In genomic region chr8:126744747-126745382, GRCm38 (mm10) we compare ENCODE assay signal across 12 mouse cellular contexts.
A peak's percentile ranks its signal among the peaks of the same experiment; 100 is the strongest.
DNase-seq lines count a peak whose midpoint lies in the region; ATAC-seq lines count a peak whose summit lies in the region.
"Had no signal": no experiment of that assay in that cellular context is flagged by ENCODE, and none has a peak within 500 bp of the region (broad histone marks: within the 10 kb centered on the region; RNA-seq: fewer than 3 reads in every experiment).

No protein-coding gene starts in this region.

- WGBS in hindbrain, embryonic 12.5 days = 69% methylated on average over 10 of the region's 10 CpGs
- 67% methylated on average over 10 of the region's 10 CpGs for WGBS in hindbrain, embryonic 10.5 days
- WGBS in midbrain, embryonic 11.5 days = 79% methylated on average over 10 of the region's 10 CpGs
- 83% methylated on average over 10 of the region's 10 CpGs for WGBS in midbrain, embryonic 14.5 days
- WGBS in limb, embryonic 12.5 days = 36% methylated on average over 10 of the region's 10 CpGs

- ATAC-seq in hindbrain, embryonic 12.5 days (ENCODE audit: low FRiP score) = no peak
- no peak for ATAC-seq in midbrain, embryonic 11.5 days (ENCODE audit: low FRiP score)
- no peak for ATAC-seq in midbrain, embryonic 14.5 days (ENCODE audit: low FRiP score, low TSS enrichment)
- no peak for ATAC-seq in limb, embryonic 12.5 days (ENCODE audit: insufficient number of reproducible peaks, insufficient read depth, low FRiP score, low TSS enrichment, low read depth)

- H3K9me3 ChIP-seq in hindbrain, embryonic 12.5 days (replicated peaks) = no peaks in the 10 kb centered on the region
- H3K9me3 ChIP-seq in hindbrain, embryonic 10.5 days = no peaks in the 10 kb centered on the region
- H3K9me3 ChIP-seq in midbrain, embryonic 11.5 days (ENCODE audit: control insufficient read depth, low read length) = no peaks in the 10 kb centered on the region
- no peaks in the 10 kb centered on the region for H3K9me3 ChIP-seq in midbrain, embryonic 14.5 days (ENCODE audit: control insufficient read depth, low read length)
- no peaks in the 10 kb centered on the region for H3K9me3 ChIP-seq in limb, embryonic 12.5 days
- H3K9me3 ChIP-seq: neural tube, embryonic 13.5 days had no signal

- no peaks in the 10 kb centered on the region for H3K27me3 ChIP-seq in hindbrain, embryonic 12.5 days
- H3K27me3 ChIP-seq in hindbrain, embryonic 10.5 days (ENCODE audit: insufficient read depth, poor library complexity, severe bottlenecking) = no peaks in the 10 kb centered on the region
- no peaks in the 10 kb centered on the region for H3K27me3 ChIP-seq in midbrain, embryonic 11.5 days (ENCODE audit: control insufficient read depth, insufficient read depth, low read length)
- H3K27me3 ChIP-seq in midbrain, embryonic 14.5 days (ENCODE audit: control insufficient read depth, insufficient read depth, low read length) = no peaks in the 10 kb centered on the region
- H3K27me3 ChIP-seq in limb, embryonic 12.5 days = no peaks in the 10 kb centered on the region
- H3K27me3 ChIP-seq: neural tube, embryonic 13.5 days had no signal

- intact Hi-C loops in left cerebral cortex, postnatal 25 days (cut with DNase I) = no loop called here

- DNase-seq in hindbrain, embryonic 10.5 days (ENCODE audit: low spot score) = no peak
- DNase-seq in midbrain, embryonic 11.5 days (ENCODE audit: low spot score, missing footprints) = peak; percentile 80
- DNase-seq in midbrain, embryonic 14.5 days = no peak
- no peak for DNase-seq in layer of hippocampus, adult 11-12 months (ENCODE audit: low spot score)
- no peak for DNase-seq in cerebellum, postnatal 36 days
- no peak for DNase-seq in left cerebral cortex, postnatal 25 days (ENCODE audit: low spot score in 2 of 2)
- DNase-seq: layer of hippocampus, adult 9-11 months; retina, postnatal 1 day had no signal

- peak overlapping the region; percentile 46; the same call in 1 of the 2 replicates for H3K27ac ChIP-seq in hindbrain, embryonic 12.5 days
- no peak overlapping the region for H3K27ac ChIP-seq in hindbrain, embryonic 10.5 days
- no peak overlapping the region for H3K27ac ChIP-seq in midbrain, embryonic 11.5 days (ENCODE audit: low read depth, low read length)
- H3K27ac ChIP-seq in midbrain, embryonic 14.5 days (replicated peaks; ENCODE audit: low read depth, low read length) = no peak overlapping the region
- H3K27ac ChIP-seq in limb, embryonic 12.5 days = peak overlapping the region; percentile 74
- H3K27ac ChIP-seq: macrophage; neural tube, embryonic 13.5 days had no signal

- H3K36me3 ChIP-seq in hindbrain, embryonic 12.5 days = no peaks in the 10 kb centered on the region
- no peaks in the 10 kb centered on the region for H3K36me3 ChIP-seq in hindbrain, embryonic 10.5 days
- H3K36me3 ChIP-seq in midbrain, embryonic 11.5 days (ENCODE audit: control insufficient read depth, insufficient read depth, low read length) = no peaks in the 10 kb centered on the region
- no peaks in the 10 kb centered on the region for H3K36me3 ChIP-seq in midbrain, embryonic 14.5 days (ENCODE audit: control insufficient read depth, insufficient read depth, low read length)
- H3K36me3 ChIP-seq in limb, embryonic 12.5 days = no peaks in the 10 kb centered on the region
- H3K36me3 ChIP-seq: neural tube, embryonic 13.5 days had no signal

- H3K4me2 ChIP-seq in hindbrain, embryonic 12.5 days (replicated peaks) = no peak overlapping the region
- H3K4me2 ChIP-seq in midbrain, embryonic 11.5 days = no peak overlapping the region
- no peak overlapping the region for H3K4me2 ChIP-seq in midbrain, embryonic 14.5 days (ENCODE audit: low read length)
- no peak overlapping the region for H3K4me2 ChIP-seq in limb, embryonic 12.5 days
- H3K4me2 ChIP-seq: neural tube, embryonic 13.5 days had no signal

- H3K9ac ChIP-seq in hindbrain, embryonic 12.5 days = no peak overlapping the region
- H3K9ac ChIP-seq in midbrain, embryonic 11.5 days (ENCODE audit: low read length) = no peak overlapping the region
- no peak overlapping the region for H3K9ac ChIP-seq in midbrain, embryonic 14.5 days (replicated peaks; ENCODE audit: low read length)
- H3K9ac ChIP-seq in limb, embryonic 12.5 days (replicated peaks) = no peak overlapping the region
- H3K9ac ChIP-seq: neural tube, embryonic 13.5 days had no signal

- no peak overlapping the region for H3K4me3 ChIP-seq in hindbrain, embryonic 12.5 days
- H3K4me3 ChIP-seq in hindbrain, embryonic 10.5 days = no peak overlapping the region
- no peak overlapping the region for H3K4me3 ChIP-seq in midbrain, embryonic 11.5 days (ENCODE audit: low read depth, low read length)
- H3K4me3 ChIP-seq in midbrain, embryonic 14.5 days (replicated peaks; ENCODE audit: low read depth, low read length) = no peak overlapping the region
- no peak overlapping the region for H3K4me3 ChIP-seq in limb, embryonic 12.5 days (replicated peaks)
- H3K4me3 ChIP-seq: neural tube, embryonic 13.5 days had no signal

- peaks cover 11% of the 10 kb centered on the region; the same call in 1 of the 2 replicates for H3K4me1 ChIP-seq in hindbrain, embryonic 12.5 days
- peaks cover 23% of the 10 kb centered on the region for H3K4me1 ChIP-seq in hindbrain, embryonic 10.5 days (replicated peaks)
- peaks cover 5% of the 10 kb centered on the region for H3K4me1 ChIP-seq in midbrain, embryonic 11.5 days (ENCODE audit: control insufficient read depth, insufficient read depth, low read length)
- no peaks in the 10 kb centered on the region for H3K4me1 ChIP-seq in midbrain, embryonic 14.5 days (ENCODE audit: control insufficient read depth, insufficient read depth, low read length)
- peaks cover 15% of the 10 kb centered on the region for H3K4me1 ChIP-seq in limb, embryonic 12.5 days (replicated peaks)

Comparison
In these comparisons a context has a peak if more than half of its experiments do, and no peak if none do; other contexts are left out.
1. H3K27ac ChIP-seq: peak in hindbrain, embryonic 12.5 days (single experiment) and limb, embryonic 12.5 days (single experiment); none in hindbrain, embryonic 10.5 days (single experiment), midbrain, embryonic 11.5 days (single experiment) and midbrain, embryonic 14.5 days (single experiment).